Mouse (Mus musculus): ENCODE measurements around the gene Tent5c. TPM values are rescaled to one million over a fixed set of nuclear protein-coding genes. Genes with fewer than 3 reads are reported as not detected.

Tent5c gene
- total and polyA plus RNA-seq, 3 experiments, result 2.0 to 3.6 TPM; not detected in 1

- H3K9me3 ChIP-seq (replicated peaks; ENCODE audit: insufficient read depth, low read length), result no peaks in the 10 kb centered on the region
- no peak overlapping the region for H3K4me3 ChIP-seq (ENCODE audit: control insufficient read depth in 1 of 2, insufficient read depth in 1 of 2, low read depth in 2 of 2, low read length in 2 of 2)
- no peak for DNase-seq (ENCODE audit: low read depth, low spot score)
- no peaks in the 10 kb centered on the region for H3K27me3 ChIP-seq (ENCODE audit: control insufficient read depth in 1 of 2, insufficient read depth in 2 of 2, low read length in 2 of 2)
- TF ChIP-seq USF2 (IDR thresholded peaks at IDR 0.05; ENCODE audit: borderline replicate concordance in 1 of 2, insufficient read depth in 1 of 2, low read depth in 1 of 2, low read length in 2 of 2) (no peak), SIN3A (IDR thresholded peaks at IDR 0.05; ENCODE audit: low read length) (no peak), TAL1 (IDR thresholded peaks at IDR 0.05; ENCODE audit: low read length) (no peak), EP300 (IDR thresholded peaks at IDR 0.05; ENCODE audit: low read depth in 1 of 2, low read length in 2 of 2) (no peak), NRF1 (IDR thresholded peaks at IDR 0.05; ENCODE audit: insufficient read depth, low read depth, low read length, poor library complexity, severe bottlenecking) (no peak), ZMIZ1 (IDR thresholded peaks at IDR 0.05; ENCODE audit: low read depth, low read length) (no peak), CHD2 (IDR thresholded peaks at IDR 0.05; ENCODE audit: low read length) (no peak), POLR2AphosphoS5 (IDR thresholded peaks at IDR 0.05; ENCODE audit: borderline replicate concordance, low read depth, low read length) (no peak), JUND (IDR thresholded peaks at IDR 0.05; ENCODE audit: low read depth, low read length) (no peak), GABPA (IDR thresholded peaks at IDR 0.05; ENCODE audit: low read depth, low read length) (no peak), MEF2A (IDR thresholded peaks at IDR 0.05; ENCODE audit: extremely low read depth, insufficient replicate concordance, low read depth, low read length, poor library complexity, severe bottlenecking) (no peak), ETS1 (IDR thresholded peaks at IDR 0.05; ENCODE audit: low read depth, low read length) (no peak), TBP (IDR thresholded peaks at IDR 0.05; ENCODE audit: low read depth, low read length) (no peak), TCF12 (IDR thresholded peaks at IDR 0.05; ENCODE audit: low read depth, low read length) (no peak), MYC (IDR thresholded peaks at IDR 0.05; ENCODE audit: low read depth, low read length) (no peak)
- no peak overlapping the region for H3K9ac ChIP-seq (ENCODE audit: control insufficient read depth, low read depth, low read length, poor library complexity, severe bottlenecking)
- no peaks in the 10 kb centered on the region for H3K4me1 ChIP-seq (ENCODE audit: control insufficient read depth in 1 of 2, insufficient read depth in 2 of 2, low read length in 2 of 2)
- H3K36me3 ChIP-seq (ENCODE audit: control insufficient read depth in 1 of 2, insufficient read depth in 2 of 2, low read length in 2 of 2), result no peaks in the 10 kb centered on the region
- no peaks in the 10 kb centered on the region for H3K79me2 ChIP-seq (ENCODE audit: control insufficient read depth, insufficient read depth, low read length, poor library complexity)
- no peak overlapping the region for H3K27ac ChIP-seq (ENCODE audit: control insufficient read depth, low read depth, low read length)
These were observed 22.6 kb downstream of the Tent5c start for GRCm38 (mm10) chr3:100466551-100466950.

GRCm38 (mm10) chr3:100464596-100464995 is 24.5 kb downstream of the Tent5c start:
- H3K4me3 ChIP-seq (ENCODE audit: control insufficient read depth in 1 of 2, insufficient read depth in 1 of 2, low read depth in 2 of 2, low read length in 2 of 2), result no peak overlapping the region
- no peak overlapping the region for H3K9ac ChIP-seq (ENCODE audit: control insufficient read depth, low read depth, low read length, poor library complexity, severe bottlenecking)
- no peaks in the 10 kb centered on the region for H3K9me3 ChIP-seq (replicated peaks; ENCODE audit: insufficient read depth, low read length)
- no peaks in the 10 kb centered on the region for H3K4me1 ChIP-seq (ENCODE audit: control insufficient read depth in 1 of 2, insufficient read depth in 2 of 2, low read length in 2 of 2)
- H3K36me3 ChIP-seq (ENCODE audit: control insufficient read depth in 1 of 2, insufficient read depth in 2 of 2, low read length in 2 of 2), result no peaks in the 10 kb centered on the region
- no peak overlapping the region for H3K27ac ChIP-seq (ENCODE audit: control insufficient read depth, low read depth, low read length)
- TF ChIP-seq CHD1 (IDR thresholded peaks at IDR 0.05; ENCODE audit: low read depth, low read length) (no peak), SIN3A (IDR thresholded peaks at IDR 0.05; ENCODE audit: low read length) (no peak), ETS1 (IDR thresholded peaks at IDR 0.05; ENCODE audit: low read depth, low read length) (no peak), NELFE (IDR thresholded peaks at IDR 0.05; ENCODE audit: low read depth, low read length) (no peak), ZMIZ1 (IDR thresholded peaks at IDR 0.05; ENCODE audit: low read depth, low read length) (no peak), MXI1 (IDR thresholded peaks at IDR 0.05; ENCODE audit: low read depth, low read length) (no peak), NRF1 (IDR thresholded peaks at IDR 0.05; ENCODE audit: insufficient read depth, low read depth, low read length, poor library complexity, severe bottlenecking) (no peak), BHLHE40 (IDR thresholded peaks at IDR 0.05; ENCODE audit: borderline replicate concordance, low read depth, low read length) (no peak)
- H3K27me3 ChIP-seq (ENCODE audit: control insufficient read depth in 1 of 2, insufficient read depth in 2 of 2, low read length in 2 of 2), result no peaks in the 10 kb centered on the region; a peak in 1 of 4 replicates
- H3K79me2 ChIP-seq (ENCODE audit: control insufficient read depth, insufficient read depth, low read length, poor library complexity), result no peaks in the 10 kb centered on the region
- no peak for DNase-seq (ENCODE audit: low read depth, low spot score)

Measured in MEL (cell line).